8 mouse cellular contexts compared by ENCODE assay signal in genomic region chr13:23530901-23531875, GRCm38 (mm10). TPM values are rescaled to one million over a fixed set of nuclear protein-coding genes. Genes with fewer than 3 reads are reported as not detected.
DNase-seq lines count a peak whose midpoint lies in the region; ATAC-seq lines count a peak whose summit lies in the region.

Gene Hist1h4h (plus strand): TSS chr13:23531050.

- H3K4me2 ChIP-seq in hindbrain, embryonic 12.5 days (replicated peaks): peak within 1 kb of the TSS; percentile 76

- H3K36me3 ChIP-seq in hindbrain, embryonic 12.5 days: no peaks in the 10 kb centered on the region

- no peaks in the 10 kb centered on the region for H3K9me3 ChIP-seq in hindbrain, embryonic 12.5 days (replicated peaks)

- ATAC-seq in hindbrain, embryonic 12.5 days (ENCODE audit: low FRiP score): peak; percentile 82

- peak; percentile 96 for DNase-seq in MN1 (ENCODE audit: low spot score)
- peak; percentile 99 for DNase-seq in cerebellum, adult 9-11 months
- DNase-seq in frontal cortex, postnatal 10 days (ENCODE audit: low spot score in 2 of 2): peak; percentile 96 to 97
- peak; percentile 96 to 99 for DNase-seq in layer of hippocampus, postnatal 14 days (ENCODE audit: low spot score in 2 of 2)
- peak; percentile 97 for DNase-seq in lung, postnatal 14 days
- DNase-seq in retina, adult 2 months (ENCODE audit: low read depth, low spot score): peak; percentile 89
- peak; percentile 97 for DNase-seq in thymus, postnatal 36 days

- H3K27me3 ChIP-seq in hindbrain, embryonic 12.5 days: no peaks in the 10 kb centered on the region

- peak within 1 kb of the TSS; percentile 64 for H3K9ac ChIP-seq in hindbrain, embryonic 12.5 days

- under 1% methylated on average over 62 of the region's 70 CpGs for WGBS in hindbrain, embryonic 12.5 days

- peak within 1 kb of the TSS; percentile 97 for H3K27ac ChIP-seq in hindbrain, embryonic 12.5 days

- peak within 1 kb of the TSS; percentile 51 for H3K4me3 ChIP-seq in hindbrain, embryonic 12.5 days

- peaks cover 25% of the 10 kb centered on the region for H3K4me1 ChIP-seq in hindbrain, embryonic 12.5 days

RNA-seq across cellular contexts. Expression of gene Hist1h4h, which starts in this region (rescaled TPM):
- polyA plus RNA-seq in hindbrain, embryonic 12.5 days (2016; fragmentation: Nextera tagmentation; extraction: Ambion mirVana): 5.7 and 6.9 TPM in 2 replicates
- total RNA-seq in layer of hippocampus, postnatal 14 days (2021): 100 to 1,000 TPM; 253 to 315 TPM

Comparison
In these comparisons a context has a peak if more than half of its experiments do, and no peak if none do; other contexts are left out.
1. Peak in every context shown above with its lines: DNase-seq, ATAC-seq, H3K4me3 ChIP-seq and H3K27ac ChIP-seq.